Mouse (Mus musculus) midbrain, embryonic 16.5 days (tissue): ENCODE measurements around the gene Rnf13. TPM values are rescaled to one million over a fixed set of nuclear protein-coding genes. Genes with fewer than 3 reads are reported as not detected.
A peak's percentile ranks its signal among the peaks of the same experiment; 100 is the strongest.
"Not testable (repeated sequence)": the region's sequence is repeated elsewhere in the genome, so short reads cannot be mapped to it uniquely, and the experiment has no call there.

Experiments
- ATAC-seq: fragments of 200-750 bp; cut with Nextera tagmentation; 2 replicates; pipeline ENCODE4 v1.8.0; 2017; ENCODE audit warnings: moderate TSS enrichment
- H3K27ac ChIP-seq: fragments of 300-500 bp; sonication (generic); 2 replicates; pipeline ENCODE4 v1.5.1; 2014; ENCODE audit warnings: mild to moderate bottlenecking, low read length, mixed read lengths
- H3K27me3 ChIP-seq: fragments of 300-500 bp; sonication (generic); 2 replicates; pipeline ENCODE4 v1.6.1; 2014; ENCODE audit warnings: low read depth, low read length, mixed read lengths; ENCODE audit not compliant: control insufficient read depth, insufficient read depth
- H3K36me3 ChIP-seq: fragments of 300-500 bp; sonication (generic); 2 replicates; pipeline ENCODE4 v1.6.1; 2014; ENCODE audit warnings: mild to moderate bottlenecking, low read length, moderate library complexity, mixed read lengths; ENCODE audit not compliant: control insufficient read depth, insufficient read depth
- H3K4me1 ChIP-seq: fragments of 300-500 bp; sonication (generic); 2 replicates; pipeline ENCODE4 v1.6.1; 2014; ENCODE audit warnings: mild to moderate bottlenecking, low read length, mixed read lengths; ENCODE audit not compliant: control insufficient read depth, insufficient read depth
- H3K4me2 ChIP-seq: fragments of 300-500 bp; sonication (generic); 2 replicates; pipeline ENCODE4 v1.6.1; 2014; ENCODE audit warnings: mild to moderate bottlenecking, low read length, mixed read lengths
- H3K4me3 ChIP-seq: fragments of 300-500 bp; sonication (generic); 2 replicates; pipeline ENCODE4 v1.5.1; 2014; ENCODE audit warnings: low read depth, mild to moderate bottlenecking, low read length, moderate library complexity, mixed read lengths
- H3K9ac ChIP-seq: fragments of 300-500 bp; sonication (generic); 2 replicates; pipeline ENCODE4 v1.6.1; 2014; ENCODE audit warnings: low read depth, low read length, mixed read lengths
- H3K9me3 ChIP-seq: fragments of 300-500 bp; sonication (generic); replicated peaks from 2 replicates; pipeline ENCODE4 v1.6.1; 2014; ENCODE audit warnings: mild to moderate bottlenecking, low read length, mixed read lengths; ENCODE audit not compliant: control insufficient read depth, poor library complexity, severe bottlenecking
- WGBS: fragments of 180-500 bp; shearing (Covaris S2); extraction: QIAGEN DNeasy Blood & Tissue Kit; methylation state at CpG from one replicate; pipeline ENCODE4 v1.1.7; 2014; 5-methylcytosine and 5-hydroxymethylcytosine counted together
- polyA plus RNA-seq: library from polyadenylated mRNA; unstranded; fragments of >200 nt; fragmentation: Nextera tagmentation; extraction: Ambion mirVana; gene quantifications from 2 replicates; pipeline ENCODE4 v1.2.1, GENCODE M21; 2015

The Rnf13 gene
- polyA plus RNA-seq, 1 experiment from 2014 or later, result 84.7 TPM

DNA sequence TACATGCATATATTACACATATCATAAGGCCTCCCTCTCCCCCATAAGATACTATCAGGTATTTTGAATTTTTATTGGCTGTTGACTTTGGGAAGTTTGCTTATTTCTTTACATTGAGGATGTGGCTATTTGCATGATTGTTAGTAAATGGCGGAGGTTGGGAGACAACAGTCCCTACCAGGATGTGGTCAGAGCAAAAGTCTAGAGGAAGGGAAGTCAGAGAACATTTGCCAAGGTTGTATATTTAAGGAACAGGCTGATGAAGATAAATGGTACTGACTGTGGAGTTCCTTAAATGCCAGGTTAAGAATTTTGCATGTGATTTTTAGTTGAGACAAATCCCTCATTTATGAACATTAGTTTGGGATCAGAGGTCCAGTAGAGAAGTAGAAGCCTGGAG, 4.0 kb downstream of the Rnf13 start:
- no peaks in the 10 kb centered on the region for H3K36me3 ChIP-seq
- no peak overlapping the region for H3K4me3 ChIP-seq
- peaks cover 25% of the 10 kb centered on the region for H3K4me1 ChIP-seq
- no peak overlapping the region for H3K4me2 ChIP-seq
- H3K9me3 ChIP-seq, result no peaks in the 10 kb centered on the region
- no peaks in the 10 kb centered on the region for H3K27me3 ChIP-seq
- 88% methylated on average over 1 of the region's 1 CpGs for WGBS
- no peak for ATAC-seq
- H3K9ac ChIP-seq, result no peak overlapping the region
- no peak overlapping the region for H3K27ac ChIP-seq

- Histone ChIP-seq H3K27ac (no peak overlapping the region), H3K36me3 (no peaks in the 10 kb centered on the region), H3K9ac (no peak overlapping the region), H3K9me3 (no peaks in the 10 kb centered on the region; the same call in 1 of the 2 replicates), H3K27me3 (no peaks in the 10 kb centered on the region), H3K4me3 (no peak overlapping the region), H3K4me1 (no peaks in the 10 kb centered on the region), H3K4me2 (no peak overlapping the region)
- no peak for ATAC-seq
- 95% methylated on average over 3 of the region's 3 CpGs for WGBS
Observed at GRCm38 (mm10) chr3:57748576-57749267, 12.9 kb downstream of the Rnf13 start.

DNA sequence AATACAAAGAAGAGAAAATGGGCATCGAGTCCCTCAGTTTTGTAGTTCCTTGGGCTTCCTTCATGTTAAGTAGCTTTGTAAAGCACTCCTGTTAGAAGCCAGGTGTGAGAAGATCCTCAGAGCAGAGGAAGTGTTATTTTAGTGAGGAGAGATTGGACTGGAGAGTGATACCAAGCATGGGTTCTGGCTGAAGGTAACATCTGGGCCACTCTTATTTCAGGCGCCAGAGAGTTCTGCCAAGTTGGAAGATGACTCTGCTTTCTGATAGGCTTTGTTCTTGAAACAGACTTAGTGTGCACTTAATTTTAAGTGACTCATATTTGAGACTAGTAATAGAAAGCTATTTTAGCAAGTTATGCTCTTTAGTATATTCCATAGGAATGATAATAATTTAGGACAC, 41.1 kb downstream of the Rnf13 start:
- Histone ChIP-seq H3K36me3 (no peaks in the 10 kb centered on the region; the same call in 1 of the 2 replicates), H3K4me3 (no peak overlapping the region), H3K27me3 (no peaks in the 10 kb centered on the region), H3K4me1 (no peaks in the 10 kb centered on the region), H3K27ac (no peak overlapping the region), H3K9ac (no peak overlapping the region), H3K4me2 (no peak overlapping the region), H3K9me3 (no peaks in the 10 kb centered on the region)
- WGBS, result 92% methylated on average over 2 of the region's 2 CpGs
- no peak for ATAC-seq

GRCm38 (mm10) chr3:57788472-57788871, 52.6 kb downstream of the Rnf13 start:
- Histone ChIP-seq H3K27me3 (no peaks in the 10 kb centered on the region), H3K4me2 (no peak overlapping the region), H3K4me1 (no peaks in the 10 kb centered on the region), H3K4me3 (no peak overlapping the region), H3K36me3 (no peaks in the 10 kb centered on the region), H3K9ac (no peak overlapping the region), H3K9me3 (no peaks in the 10 kb centered on the region), H3K27ac (no peak overlapping the region)
- ATAC-seq, result no peak
- WGBS, result 79% methylated on average over 4 of the region's 4 CpGs

DNA sequence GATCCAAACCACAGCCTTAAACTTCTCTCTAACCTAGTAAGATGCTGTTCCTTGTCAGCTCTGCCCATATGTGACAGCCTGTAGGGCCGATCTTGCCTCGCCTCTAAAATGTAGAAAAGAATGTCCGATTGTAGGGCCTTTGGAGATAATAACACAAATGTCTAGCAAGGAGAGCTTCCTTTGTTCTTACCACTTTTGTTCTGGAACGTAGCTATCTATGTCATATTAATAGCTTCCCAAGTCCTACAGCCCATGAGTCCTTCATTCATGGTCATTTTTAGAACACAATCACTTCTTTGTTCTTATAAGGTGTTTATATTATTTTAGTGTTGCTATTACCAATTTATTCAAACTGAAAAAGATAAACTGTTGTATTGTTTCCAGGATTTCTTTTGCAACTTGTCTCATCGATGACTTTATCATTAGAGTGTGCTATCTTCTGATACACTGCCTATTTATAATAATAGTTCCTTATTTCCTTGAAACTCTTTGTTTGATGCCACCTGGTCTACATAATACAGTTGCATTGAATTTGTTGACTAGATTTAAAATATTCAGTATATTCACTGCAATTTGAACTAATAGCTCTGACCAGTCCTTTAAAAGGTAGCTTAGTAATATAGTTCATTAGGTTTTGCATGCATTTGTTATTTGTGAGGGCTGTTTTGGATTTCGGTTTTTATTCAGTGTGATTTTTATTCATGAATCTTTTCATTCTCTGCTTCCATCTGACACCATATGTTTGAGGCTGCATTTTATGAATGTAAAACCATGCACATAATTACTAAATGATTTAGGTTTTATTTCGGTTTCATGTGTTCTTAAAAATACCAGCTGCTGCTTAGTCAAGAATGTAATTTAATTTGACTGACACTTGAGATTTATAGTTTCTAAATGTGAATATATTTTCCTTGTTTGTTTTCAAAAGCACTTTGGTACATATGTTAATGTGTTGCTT, 53.4 kb downstream of the Rnf13 start:
- H3K4me2 ChIP-seq, result no peak overlapping the region
- H3K27ac ChIP-seq, result no peak overlapping the region
- no peaks in the 10 kb centered on the region for H3K9me3 ChIP-seq
- no peaks in the 10 kb centered on the region for H3K36me3 ChIP-seq
- H3K4me1 ChIP-seq, result no peaks in the 10 kb centered on the region
- 72% methylated on average over 7 of the region's 7 CpGs for WGBS
- ATAC-seq, result no peak
- no peak overlapping the region for H3K9ac ChIP-seq
- no peak overlapping the region for H3K4me3 ChIP-seq
- no peaks in the 10 kb centered on the region for H3K27me3 ChIP-seq

DNA sequence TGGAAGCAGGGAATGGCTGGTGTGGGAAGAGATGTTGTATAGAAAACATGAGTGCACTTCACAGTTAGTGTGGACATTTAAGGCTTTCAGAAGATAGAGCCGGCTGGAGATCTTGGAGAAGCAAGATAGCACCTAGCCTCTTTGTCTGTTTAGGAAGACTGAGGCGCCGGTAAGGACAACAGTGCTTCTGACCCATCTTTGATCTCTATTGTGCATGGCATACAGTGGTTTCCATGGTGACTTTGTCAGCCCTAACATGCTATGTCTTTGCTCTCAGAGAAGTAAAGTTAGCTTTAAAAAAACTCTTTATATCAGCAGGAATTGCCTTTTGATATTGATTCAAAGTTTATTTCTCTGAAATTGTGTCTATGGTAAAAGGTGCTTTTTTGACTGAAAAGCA, 55.2 kb downstream of the Rnf13 start:
- Histone ChIP-seq H3K4me1 (peaks cover 5% of the 10 kb centered on the region; the same call in 1 of the 2 replicates), H3K27ac (no peak overlapping the region), H3K4me2 (no peak overlapping the region), H3K9me3 (no peaks in the 10 kb centered on the region), H3K36me3 (no peaks in the 10 kb centered on the region), H3K4me3 (no peak overlapping the region), H3K27me3 (no peaks in the 10 kb centered on the region), H3K9ac (no peak overlapping the region)
- WGBS, result 25% methylated on average over 3 of the region's 3 CpGs
- ATAC-seq, result peak; percentile 64; the same call in 1 of the 2 replicates

- not testable (repeated sequence) for H3K9ac ChIP-seq, ATAC-seq, H3K4me1 ChIP-seq, H3K9me3 ChIP-seq, H3K4me3 ChIP-seq, H3K36me3 ChIP-seq, H3K27me3 ChIP-seq, H3K4me2 ChIP-seq, H3K27ac ChIP-seq
- 28% methylated on average over 6 of the region's 6 CpGs for WGBS
Observed at GRCm38 (mm10) chr3:57795071-57795470, 59.2 kb downstream of the Rnf13 start.

GRCm38 (mm10) chr3:57815447-57815846, 79.6 kb downstream of the Rnf13 start:
- 87% methylated on average over 6 of the region's 6 CpGs for WGBS
- no peak overlapping the region for H3K27ac ChIP-seq
- no peak overlapping the region for H3K9ac ChIP-seq
- H3K9me3 ChIP-seq, result no peaks in the 10 kb centered on the region
- no peak overlapping the region for H3K4me2 ChIP-seq
- H3K36me3 ChIP-seq, result no peaks in the 10 kb centered on the region
- no peak overlapping the region for H3K4me3 ChIP-seq
- ATAC-seq, result peak; percentile 60
- no peaks in the 10 kb centered on the region for H3K27me3 ChIP-seq
- no peaks in the 10 kb centered on the region for H3K4me1 ChIP-seq

DNA sequence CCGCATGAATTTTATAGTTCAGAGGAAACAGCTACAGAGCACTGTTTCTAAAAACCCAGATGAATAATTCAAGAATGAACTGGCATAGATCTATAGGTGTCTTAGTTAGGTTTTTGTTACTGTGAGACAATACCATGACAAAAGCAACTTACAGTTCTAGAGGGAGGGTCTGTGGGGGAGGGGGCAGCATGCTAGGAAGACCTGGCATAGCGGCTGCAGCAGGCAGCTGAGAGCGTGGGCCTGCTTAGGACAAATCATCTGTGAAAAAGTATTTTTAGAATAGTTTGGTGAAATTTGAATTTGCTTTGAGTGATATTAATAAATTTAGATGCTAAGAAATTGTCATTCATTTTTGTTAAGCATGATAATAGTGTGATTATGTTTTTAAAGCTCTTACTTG, 90.0 kb downstream of the Rnf13 start:
- 88% methylated on average over 3 of the region's 3 CpGs for WGBS
- no peak overlapping the region for H3K27ac ChIP-seq
- H3K9me3 ChIP-seq, result no peaks in the 10 kb centered on the region
- peaks cover 8% of the 10 kb centered on the region; the same call in 1 of the 2 replicates for H3K36me3 ChIP-seq
- H3K9ac ChIP-seq, result no peak overlapping the region
- H3K4me1 ChIP-seq, result no peaks in the 10 kb centered on the region
- no peak overlapping the region for H3K4me2 ChIP-seq
- H3K4me3 ChIP-seq, result no peak overlapping the region
- no peak for ATAC-seq
- no peaks in the 10 kb centered on the region for H3K27me3 ChIP-seq
